In genomic region chr12:38906812-38907211, GRCm38 (mm10) we compare ENCODE assay signal across 9 mouse cellular contexts.
DNase-seq lines count a peak whose midpoint lies in the region; ATAC-seq lines count a peak whose summit lies in the region.
"Had no signal": no experiment of that assay in that cellular context is flagged by ENCODE, and none has a peak within 500 bp of the region (broad histone marks: within the 10 kb centered on the region; RNA-seq: fewer than 3 reads in every experiment).

No protein-coding gene starts in this region.

- no peak overlapping the region for H3K9ac ChIP-seq in liver, embryonic 11.5 days (ENCODE audit: low read depth, low read length)
- H3K9ac ChIP-seq: neural tube, embryonic 12.5 days had no signal

- no peak for ATAC-seq in liver, embryonic 11.5 days (replicated peaks; ENCODE audit: low FRiP score)
- ATAC-seq in frontal cortex, adult (ENCODE audit: low TSS enrichment) = no peak

- H3K4me2 ChIP-seq in liver, embryonic 11.5 days = no peak overlapping the region
- H3K4me2 ChIP-seq: neural tube, embryonic 12.5 days had no signal

- WGBS in liver, embryonic 11.5 days = 57% methylated on average over 9 of the region's 9 CpGs

- H3K9me3 ChIP-seq in liver, embryonic 11.5 days (ENCODE audit: control insufficient read depth, low read length) = no peaks in the 10 kb centered on the region
- H3K9me3 ChIP-seq: neural tube, embryonic 12.5 days had no signal

- no peaks in the 10 kb centered on the region for H3K4me1 ChIP-seq in liver, embryonic 11.5 days (replicated peaks; ENCODE audit: control insufficient read depth, insufficient read depth, low read length)
- H3K4me1 ChIP-seq: neural tube, embryonic 12.5 days had no signal

- H3K27ac ChIP-seq in liver, embryonic 11.5 days (ENCODE audit: low read depth, low read length) = no peak overlapping the region
- H3K27ac ChIP-seq: neural tube, embryonic 12.5 days had no signal

- H3K36me3 ChIP-seq in liver, embryonic 11.5 days (ENCODE audit: control insufficient read depth, insufficient read depth, low read length) = no peaks in the 10 kb centered on the region
- H3K36me3 ChIP-seq: neural tube, embryonic 12.5 days had no signal

- DNase-seq in adrenal gland, adult (ENCODE audit: inconsistent age in 2 of 2, low spot score in 1 of 2) = peak; percentile 36 to 80
- DNase-seq in adrenal gland, postnatal 4 days (ENCODE audit: low spot score in 2 of 2) = no peak
- DNase-seq in liver = peak; percentile 6
- DNase-seq in liver, embryonic 11.5 days (ENCODE audit: low spot score) = no peak
- DNase-seq in embryo, embryonic 9.5 days (ENCODE audit: extremely low spot score) = peak; percentile 6
- peak; percentile 65 for DNase-seq in lung, postnatal 10 days
- DNase-seq in ovary, postnatal 10 days (ENCODE audit: low spot score) = no peak

- H3K27me3 ChIP-seq in liver, embryonic 11.5 days (replicated peaks; ENCODE audit: control insufficient read depth, insufficient read depth, low read length) = no peaks in the 10 kb centered on the region
- H3K27me3 ChIP-seq: neural tube, embryonic 12.5 days had no signal

- H3K4me3 ChIP-seq in liver, embryonic 11.5 days (ENCODE audit: low read depth, low read length) = no peak overlapping the region
- H3K4me3 ChIP-seq: neural tube, embryonic 12.5 days had no signal

Comparison
In these comparisons a context has a peak if more than half of its experiments do, and no peak if none do; other contexts are left out.
1. DNase-seq: peak in adrenal gland, adult (2 of 2), liver (single experiment), embryo, embryonic 9.5 days (single experiment) and lung, postnatal 10 days (single experiment); none in adrenal gland, postnatal 4 days (0 of 2), liver, embryonic 11.5 days (single experiment) and ovary, postnatal 10 days (single experiment).